Comparison of ENCODE assay signal across 8 mouse cellular contexts in the genomic region with DNA sequence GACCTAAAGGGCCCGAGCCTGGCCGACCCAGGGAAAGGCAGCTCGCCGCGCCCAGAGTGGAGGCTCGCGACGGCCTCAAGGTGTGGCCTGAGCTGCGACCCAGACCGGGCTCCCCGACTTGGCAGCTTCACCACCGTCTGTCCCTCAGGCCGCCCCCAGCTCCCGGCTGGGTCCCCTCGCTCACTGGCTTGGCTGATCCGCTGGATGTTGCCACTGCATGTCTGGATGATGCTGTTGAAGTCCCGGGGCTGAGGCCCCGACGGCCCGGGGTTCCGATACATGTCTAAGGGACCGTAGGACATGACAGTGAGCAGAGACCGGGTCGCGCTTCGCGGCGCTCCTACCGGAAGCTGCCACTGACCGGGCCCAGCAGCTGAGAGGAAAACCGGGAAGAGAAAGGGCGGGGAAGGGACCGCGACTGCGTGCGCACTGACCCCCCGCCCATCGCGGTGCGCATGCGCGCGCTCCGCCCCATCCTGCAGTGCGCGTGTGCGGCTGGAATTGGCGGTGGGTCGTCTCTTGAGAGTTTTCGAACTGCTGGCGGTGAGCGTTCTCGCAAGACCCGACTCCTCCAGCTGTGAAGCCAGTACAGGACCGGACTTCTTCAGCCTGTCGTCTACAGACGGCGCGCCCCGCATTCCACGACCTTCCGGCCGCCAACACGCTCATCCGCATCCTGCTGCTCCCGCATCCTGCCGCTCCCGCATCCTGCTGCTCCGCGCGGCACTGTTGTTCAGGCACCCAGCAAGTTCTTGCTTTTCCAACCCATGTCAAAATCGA. TPM values are rescaled to one million over a fixed set of nuclear protein-coding genes. Genes with fewer than 3 reads are reported as not detected.
DNase-seq lines count a peak whose midpoint lies in the region; ATAC-seq lines count a peak whose summit lies in the region.

TSS of gene Stx12 (minus strand) at position 446 of the 780 bp plus-strand sequence.

- WGBS in heart, embryonic 13.5 days: under 1% methylated on average over 72 of the region's 72 CpGs
- WGBS in liver, embryonic 12.5 days (ENCODE audit: insufficient replicate concordance): under 1% methylated on average over 72 of the region's 72 CpGs
- WGBS in stomach, embryonic 15.5 days: under 1% methylated on average over 72 of the region's 72 CpGs

- peak within 1 kb of the TSS; percentile 95 for H3K4me2 ChIP-seq in heart, embryonic 13.5 days
- peak within 1 kb of the TSS; percentile 93 for H3K4me2 ChIP-seq in liver, embryonic 12.5 days
- H3K4me2 ChIP-seq in stomach, embryonic 15.5 days: peak within 1 kb of the TSS; percentile 86

- peaks cover 39% of the 10 kb centered on the region for H3K4me1 ChIP-seq in heart, embryonic 13.5 days
- H3K4me1 ChIP-seq in liver, embryonic 12.5 days: peaks cover 28% of the 10 kb centered on the region
- H3K4me1 ChIP-seq in stomach, embryonic 15.5 days: 0 out of 2 replicates have a peak, but pooled peaks cover 5% of the 10 kb centered on the region

- peak; percentile 94 for ATAC-seq in erythroid progenitor cell, adult 5-6 weeks (replicated peaks; ENCODE audit: low FRiP score, poor library complexity, severe bottlenecking)
- ATAC-seq in heart, embryonic 13.5 days (ENCODE audit: extremely low read depth, insufficient number of reproducible peaks, low FRiP score, low TSS enrichment): peak; percentile 90
- peak; percentile 92 for ATAC-seq in liver, embryonic 12.5 days
- ATAC-seq in stomach, embryonic 15.5 days (ENCODE audit: insufficient read depth, low FRiP score, low read depth): peak; percentile 92

- peak within 1 kb of the TSS; percentile 95 for H3K4me3 ChIP-seq in heart, embryonic 13.5 days
- H3K4me3 ChIP-seq in liver, embryonic 12.5 days: peak within 1 kb of the TSS; percentile 83
- H3K4me3 ChIP-seq in stomach, embryonic 15.5 days (replicated peaks): peak within 1 kb of the TSS; percentile 77

- peaks cover 15% of the 10 kb centered on the region for H3K36me3 ChIP-seq in heart, embryonic 13.5 days
- H3K36me3 ChIP-seq in liver, embryonic 12.5 days: peaks cover 20% of the 10 kb centered on the region
- H3K36me3 ChIP-seq in stomach, embryonic 15.5 days: 0 out of 2 replicates have a peak, but pooled peaks cover 3% of the 10 kb centered on the region

- peak within 1 kb of the TSS; percentile 98 for H3K9ac ChIP-seq in heart, embryonic 13.5 days
- peak within 1 kb of the TSS; percentile 92 for H3K9ac ChIP-seq in liver, embryonic 12.5 days
- peak within 1 kb of the TSS; percentile 83 for H3K9ac ChIP-seq in stomach, embryonic 15.5 days

- no peaks in the 10 kb centered on the region for H3K27me3 ChIP-seq in heart, embryonic 13.5 days (replicated peaks)
- no peaks in the 10 kb centered on the region for H3K27me3 ChIP-seq in liver, embryonic 12.5 days (replicated peaks)
- no peaks in the 10 kb centered on the region for H3K27me3 ChIP-seq in stomach, embryonic 15.5 days (replicated peaks)

- H3K27ac ChIP-seq in heart, embryonic 13.5 days (replicated peaks): peak within 1 kb of the TSS; percentile 92
- H3K27ac ChIP-seq in liver, embryonic 12.5 days: peak within 1 kb of the TSS; percentile 89
- H3K27ac ChIP-seq in stomach, embryonic 15.5 days: peak within 1 kb of the TSS; percentile 87

- peak; percentile 87 for DNase-seq in CD4-positive helper T cell, adult 2 months (ENCODE audit: low read depth, low spot score)
- peak; percentile 82 for DNase-seq in brain, embryonic 18.5 days (ENCODE audit: low read depth, low spot score)
- peak; percentile 95 for DNase-seq in kidney, postnatal 10 days
- DNase-seq in natural killer cell, adult 2 months (ENCODE audit: low spot score in 2 of 2): peak; percentile 63 to 74

- H3K9me3 ChIP-seq in heart, embryonic 13.5 days: no peaks in the 10 kb centered on the region
- no peaks in the 10 kb centered on the region for H3K9me3 ChIP-seq in liver, embryonic 12.5 days (replicated peaks)
- H3K9me3 ChIP-seq in stomach, embryonic 15.5 days: no peaks in the 10 kb centered on the region

RNA-seq across cellular contexts. Expression of gene Stx12, which starts in this region (rescaled TPM):
- 44.3 and 52.0 TPM in 2 replicates for total RNA-seq in erythroid progenitor cell, adult 5-6 weeks (2015; ENCODE audit: low replicate concordance)
- 44.1 and 55.1 TPM in 2 replicates for total RNA-seq in erythroid progenitor cell, adult 5-6 weeks (2017; ENCODE audit: low replicate concordance)
- polyA plus RNA-seq in heart, embryonic 13.5 days (2015; fragmentation: Nextera tagmentation; extraction: Ambion mirVana): 50.5 and 57.0 TPM in 2 replicates
- 21.0 and 21.7 TPM in 2 replicates for polyA plus RNA-seq in liver, embryonic 12.5 days (2016; fragmentation: Nextera tagmentation; extraction: Ambion mirVana)
- 54.8 and 58.3 TPM in 2 replicates for polyA plus RNA-seq in stomach, embryonic 15.5 days (2015; fragmentation: Nextera tagmentation; extraction: Ambion mirVana)

Comparison
In these comparisons a context has a peak if more than half of its experiments do, and no peak if none do; other contexts are left out.
1. Peak in every context shown above with its lines: DNase-seq, ATAC-seq, H3K4me3 ChIP-seq and H3K27ac ChIP-seq.